31 mouse cellular contexts compared by ENCODE assay signal in the genomic region with DNA sequence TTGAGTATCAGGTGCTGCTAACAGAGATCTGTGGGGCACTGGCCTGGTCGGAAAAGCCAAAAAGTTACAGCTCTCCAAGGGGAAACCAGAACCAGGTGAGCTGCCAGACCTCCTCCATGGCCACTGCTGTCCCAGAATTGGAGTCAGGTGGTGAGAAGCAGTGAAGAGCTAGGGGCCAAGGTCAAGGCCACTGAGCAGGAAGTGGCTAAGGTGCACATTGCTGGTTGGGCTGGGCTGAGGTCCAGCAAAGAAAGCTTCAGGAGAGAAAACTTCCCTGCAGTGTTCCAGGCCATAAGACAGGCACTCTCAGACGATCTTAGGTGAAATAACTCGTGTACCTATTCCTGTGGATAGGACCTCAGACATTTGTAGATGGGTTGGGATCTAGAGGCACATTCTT.
A peak's percentile ranks its signal among the peaks of the same experiment; 100 is the strongest.
DNase-seq lines count a peak whose midpoint lies in the region; ATAC-seq and TF ChIP-seq lines count a peak whose summit lies in the region.
"Had no signal": no experiment of that assay in that cellular context is flagged by ENCODE, and none has a peak within 500 bp of the region (broad histone marks: within the 10 kb centered on the region; RNA-seq: fewer than 3 reads in every experiment).

No protein-coding gene starts in this region.

- TF ChIP-seq POLR2A in testis, adult 2 months (IDR thresholded peaks at IDR 0.05; ENCODE audit: control insufficient read depth, low read depth, low read length) = no peak

- ATAC-seq in kidney, embryonic 14.5 days (ENCODE audit: low FRiP score, low TSS enrichment) = no peak
- ATAC-seq: forebrain, embryonic 15.5 days; Patski had no signal

- no peak overlapping the region for H3K4me3 ChIP-seq in kidney, embryonic 14.5 days (ENCODE audit: low read length)
- H3K4me3 ChIP-seq in testis, adult 2 months (ENCODE audit: control insufficient read depth, low read depth, low read length) = peak overlapping the region; percentile 25; the same call in 1 of the 2 replicates
- H3K4me3 ChIP-seq: embryonic facial prominence, embryonic 10.5 days; embryonic facial prominence, embryonic 13.5 days; erythroblast, embryonic 14.5 days; forebrain, embryonic 12.5 days; forebrain, embryonic 15.5 days; heart, adult 2 months; heart, embryonic 10.5 days; heart, embryonic 13.5 days; hindbrain, embryonic 12.5 days; hindbrain, embryonic 15.5 days had no signal

- H3K4me2 ChIP-seq in kidney, embryonic 14.5 days (replicated peaks; ENCODE audit: low read depth, low read length) = no peak overlapping the region
- H3K4me2 ChIP-seq: embryonic facial prominence, embryonic 13.5 days; forebrain, embryonic 12.5 days; forebrain, embryonic 15.5 days; heart, embryonic 13.5 days; hindbrain, embryonic 12.5 days; hindbrain, embryonic 15.5 days had no signal

- H3K9ac ChIP-seq in kidney, embryonic 14.5 days (ENCODE audit: low read depth, low read length) = no peak overlapping the region
- H3K9ac ChIP-seq: embryonic facial prominence, embryonic 13.5 days; forebrain, embryonic 12.5 days; forebrain, embryonic 15.5 days; heart, embryonic 13.5 days; hindbrain, embryonic 12.5 days; hindbrain, embryonic 15.5 days had no signal

- no peak for TF ChIP-seq CTCF in testis, adult 2 months (IDR thresholded peaks at IDR 0.05; ENCODE audit: control insufficient read depth, insufficient read depth, insufficient replicate concordance, low read depth, low read length)

- 0 out of 2 replicates have a peak, but pooled peaks cover 2% of the 10 kb centered on the region for H3K9me3 ChIP-seq in kidney, embryonic 14.5 days (ENCODE audit: control insufficient read depth, low read length)
- H3K9me3 ChIP-seq: G1E; heart, embryonic 10.5 days; hindbrain, embryonic 12.5 days; hindbrain, embryonic 15.5 days had no signal

- no peaks in the 10 kb centered on the region for H3K27me3 ChIP-seq in kidney, embryonic 14.5 days (ENCODE audit: control insufficient read depth, insufficient read depth, low read length)
- H3K27me3 ChIP-seq in testis, adult 2 months (ENCODE audit: control insufficient read depth, insufficient read depth, low read length) = no peaks in the 10 kb centered on the region
- H3K27me3 ChIP-seq: CH12.LX; embryonic facial prominence, embryonic 13.5 days; forebrain, embryonic 12.5 days; forebrain, embryonic 15.5 days; heart, embryonic 13.5 days; hindbrain, embryonic 12.5 days; hindbrain, embryonic 15.5 days had no signal

- H3K4me1 ChIP-seq in kidney, embryonic 14.5 days (ENCODE audit: control insufficient read depth, insufficient read depth, low read length) = no peaks in the 10 kb centered on the region
- H3K4me1 ChIP-seq in testis, adult 2 months (ENCODE audit: control insufficient read depth, insufficient read depth, low read length) = no peaks in the 10 kb centered on the region
- H3K4me1 ChIP-seq: embryonic facial prominence, embryonic 10.5 days; embryonic facial prominence, embryonic 13.5 days; forebrain, embryonic 12.5 days; forebrain, embryonic 15.5 days; heart, embryonic 10.5 days; heart, embryonic 13.5 days; hindbrain, embryonic 12.5 days; hindbrain, embryonic 15.5 days had no signal

- no peaks in the 10 kb centered on the region for H3K36me3 ChIP-seq in kidney, embryonic 14.5 days (ENCODE audit: control insufficient read depth, insufficient read depth, low read length)
- H3K36me3 ChIP-seq in testis, adult 2 months (ENCODE audit: control insufficient read depth, insufficient read depth, low read length) = no peaks in the 10 kb centered on the region
- H3K36me3 ChIP-seq: embryonic facial prominence, embryonic 10.5 days; embryonic facial prominence, embryonic 13.5 days; forebrain, embryonic 12.5 days; forebrain, embryonic 15.5 days; G1E; heart, embryonic 10.5 days; heart, embryonic 13.5 days; hindbrain, embryonic 12.5 days; hindbrain, embryonic 15.5 days had no signal

- DNase-seq in kidney, adult 18-20 months = peak; percentile 4
- DNase-seq in testis, postnatal 10 days (ENCODE audit: low spot score) = no peak
- DNase-seq in kidney, postnatal 25 days = peak; percentile 19 to 55
- no peak for DNase-seq in heart, postnatal 4 days
- DNase-seq in right cerebral cortex, adult 18-20 months = no peak
- DNase-seq: adrenal gland, adult 2 months; adrenal gland, postnatal 14 days; B cell, adult 2 months; cerebellum, adult 11 months; cerebellum, adult 2 months; cerebellum, postnatal 10 days; cerebellum, postnatal 36 days; embryo, embryonic 11 days; gastrocnemius, postnatal 10 days; gastrocnemius, postnatal 36 days; heart, adult 2 months; heart, postnatal 14 days had no signal

- H3K27ac ChIP-seq in kidney, embryonic 14.5 days (ENCODE audit: low read depth, low read length) = no peak overlapping the region
- no peak overlapping the region for H3K27ac ChIP-seq in testis, adult 2 months (ENCODE audit: control insufficient read depth, insufficient read depth, low read depth, low read length)
- H3K27ac ChIP-seq: embryonic facial prominence, embryonic 10.5 days; embryonic facial prominence, embryonic 13.5 days; forebrain, embryonic 12.5 days; forebrain, embryonic 15.5 days; heart, adult 2 months; heart, embryonic 10.5 days; heart, embryonic 13.5 days; hindbrain, embryonic 12.5 days; hindbrain, embryonic 15.5 days had no signal

- WGBS in kidney, embryonic 14.5 days = 86% methylated on average over 3 of the region's 3 CpGs

Comparison
In these comparisons a context has a peak if more than half of its experiments do, and no peak if none do; other contexts are left out.
1. DNase-seq: peak in kidney, adult 18-20 months (single experiment) and kidney, postnatal 25 days (2 of 2); none in testis, postnatal 10 days (single experiment), heart, postnatal 4 days (single experiment) and right cerebral cortex, adult 18-20 months (single experiment).